Mouse (Mus musculus) G1E (cell line): ENCODE data around the gene Evi5.

Experiments
- CTCF ChIP-seq: IDR thresholded peaks from 2 replicates; pipeline ENCODE4 v1.5.1; 2012; ENCODE audit warnings: low read depth, low read length, inconsistent platforms, mixed read lengths
- POLR2AphosphoS5 ChIP-seq: IDR thresholded peaks from 2 replicates; pipeline ENCODE4 v1.6.1; 2012; ENCODE audit warnings: low read depth, low read length, inconsistent platforms; ENCODE audit not compliant: insufficient replicate concordance

- TF ChIP-seq CTCF (no peak), POLR2AphosphoS5 (no peak)
Measured at GRCm38 (mm10) chr5:107725435-107726261, 149.3 kb downstream of the Evi5 start, which contains the start of gene Gfi1.
